Mouse (Mus musculus) C2C12 (cell line): Measurements from ENCODE around the gene Asic2. TPM values are rescaled to one million over a fixed set of nuclear protein-coding genes. Genes with fewer than 3 reads are reported as not detected.

Experiments
- H3K27me3 ChIP-seq: one replicate; pipeline ENCODE4 v1.6.1; 2011; ENCODE audit not compliant: control insufficient read depth, insufficient read depth, insufficient read length
- H3K36me3 ChIP-seq: one replicate; pipeline ENCODE4 v1.6.1; 2011; ENCODE audit not compliant: control insufficient read depth, insufficient read depth
- H3K4me3 ChIP-seq: one replicate; pipeline ENCODE4 v1.5.1; 2011; ENCODE audit warnings: mild to moderate bottlenecking, control low read depth; ENCODE audit not compliant: poor library complexity, insufficient read depth, severe bottlenecking
- H3K79me2 ChIP-seq: one replicate; pipeline ENCODE4 v1.6.1; 2011; ENCODE audit not compliant: control insufficient read depth, insufficient read depth
- H3K79me3 ChIP-seq: one replicate; pipeline ENCODE4 v1.6.1; 2011; ENCODE audit warnings: low read depth, control low read depth
- H3ac ChIP-seq: one replicate; pipeline ENCODE3; 2011; ENCODE audit warnings: low read depth; ENCODE audit not compliant: control insufficient read depth, insufficient read length
- CEBPB ChIP-seq: IDR thresholded peaks from one replicate; pipeline ENCODE4 v1.6.1; 2011; ENCODE audit warnings: low read depth, mild to moderate bottlenecking, control low read depth, moderate library complexity
- CTCF ChIP-seq: IDR thresholded peaks from one replicate; pipeline ENCODE4 v1.5.1; 2011; ENCODE audit not compliant: control insufficient read depth, insufficient read depth, insufficient read length
- FOSL1 ChIP-seq: IDR thresholded peaks from one replicate; pipeline ENCODE4 v1.8.0; 2011; ENCODE audit warnings: mild to moderate bottlenecking, low read length; ENCODE audit not compliant: poor library complexity, insufficient read depth, severe bottlenecking
- MAX ChIP-seq: IDR thresholded peaks from one replicate; pipeline ENCODE4 v1.6.1; 2011; ENCODE audit warnings: mild to moderate bottlenecking, control low read depth
- MYOD1 ChIP-seq: IDR thresholded peaks from one replicate; pipeline ENCODE4 v1.6.1; 2011; ENCODE audit warnings: low read depth; ENCODE audit not compliant: control insufficient read depth, insufficient read length
- MYOG ChIP-seq: IDR thresholded peaks from one replicate; pipeline ENCODE4 v1.6.1; 2011; ENCODE audit not compliant: control insufficient read depth, insufficient read length; ENCODE audit errors: extremely low read depth
- USF1 ChIP-seq: IDR thresholded peaks from one replicate; pipeline ENCODE4 v1.6.1; 2011; ENCODE audit warnings: low read depth, mild to moderate bottlenecking, control low read depth, moderate library complexity
- polyA plus RNA-seq: library from polyadenylated mRNA; unstranded; fragments of >200 nt; fragmentation: generic; extraction: Trizol; gene quantifications from one replicate; pipeline ENCODE4 v1.2.1, GENCODE M21; 2012; ENCODE audit warnings: missing spikeins

The Asic2 gene
- polyA plus RNA-seq, 1 experiment: not detected

DNA sequence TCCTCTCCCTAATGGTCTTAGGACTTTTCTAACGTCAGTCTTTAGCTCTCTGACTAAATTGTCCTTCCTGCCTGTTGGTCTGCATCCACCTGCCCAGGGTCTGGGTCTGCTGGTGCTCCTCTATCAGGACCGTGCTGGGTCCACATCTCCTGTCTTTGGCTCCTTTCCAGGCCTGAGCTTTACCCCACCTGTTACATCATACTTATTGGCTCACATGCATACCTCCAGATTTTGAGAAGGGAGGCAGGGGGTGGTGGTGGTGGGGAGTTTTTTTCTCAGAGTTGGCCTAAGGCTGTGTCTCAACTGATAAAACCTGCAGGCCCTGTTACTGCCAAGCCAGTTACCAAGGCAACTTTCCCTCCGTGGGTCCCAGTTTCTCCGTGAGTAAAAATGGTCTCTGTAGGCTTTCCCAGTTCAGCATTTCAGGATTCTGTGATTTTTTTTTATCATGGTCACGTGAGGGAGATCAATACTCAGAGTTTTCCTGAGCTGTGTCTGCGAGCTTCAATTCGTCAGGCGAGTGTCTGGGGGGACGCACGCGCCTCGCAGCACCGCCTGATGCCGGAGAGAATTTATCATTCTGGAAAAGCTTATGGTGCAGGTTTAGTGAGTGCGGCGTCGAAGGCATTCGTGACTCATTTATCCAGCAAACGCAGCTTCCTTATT is 1044.8 kb downstream of the Asic2 start:
- Histone ChIP-seq H3K4me3 (no peak overlapping the region), H3K79me2 (no peaks in the 10 kb centered on the region), H3K36me3 (no peaks in the 10 kb centered on the region), H3ac (no peak overlapping the region), H3K27me3 (peaks cover 11% of the 10 kb centered on the region), H3K79me3 (no peaks in the 10 kb centered on the region)
- TF ChIP-seq CTCF (no peak), FOSL1 (no peak), MYOD1 (no peak), MAX (no peak), MYOG (no peak), CEBPB (no peak), USF1 (no peak)

- no peak overlapping the region for H3ac ChIP-seq
- H3K79me2 ChIP-seq: no peaks in the 10 kb centered on the region
- H3K36me3 ChIP-seq: no peaks in the 10 kb centered on the region
- H3K4me3 ChIP-seq: no peak overlapping the region
- no peak for TF ChIP-seq FOSL1
- no peak for TF ChIP-seq USF1
- TF ChIP-seq CTCF: no peak
- no peak for TF ChIP-seq MYOG
- TF ChIP-seq MAX: no peak
- no peak for TF ChIP-seq MYOD1
- no peak for TF ChIP-seq CEBPB
- H3K79me3 ChIP-seq: no peaks in the 10 kb centered on the region
- peaks cover 4% of the 10 kb centered on the region for H3K27me3 ChIP-seq
Measured at GRCm38 (mm10) chr11:80918332-80918731, 1049.9 kb downstream of the Asic2 start.

DNA sequence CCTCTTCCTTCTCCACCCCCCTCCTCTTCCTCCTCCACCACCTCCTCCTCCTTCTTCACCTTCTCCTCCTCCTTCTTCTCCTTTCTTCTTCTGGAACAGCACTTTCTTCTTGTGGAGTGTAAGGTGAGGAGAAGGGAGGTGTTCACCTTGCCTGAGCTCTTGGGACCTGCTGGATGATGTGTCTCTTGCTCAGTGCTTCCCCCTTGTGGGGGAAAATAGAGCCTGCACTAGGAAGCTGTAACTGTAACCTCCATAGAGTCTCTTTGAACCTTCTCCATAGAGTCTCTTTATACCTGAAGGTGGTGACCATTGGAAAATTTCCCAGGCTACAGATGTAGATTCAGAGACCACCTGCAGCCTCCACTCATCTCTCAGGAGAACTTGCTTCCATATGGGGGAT is 1050.6 kb downstream of the Asic2 start:
- TF ChIP-seq MAX: no peak
- no peak for TF ChIP-seq MYOD1
- no peak for TF ChIP-seq FOSL1
- TF ChIP-seq MYOG: no peak
- TF ChIP-seq CEBPB: no peak
- TF ChIP-seq CTCF: no peak
- no peak for TF ChIP-seq USF1

GRCm38 (mm10) chr11:80913408-80914024 is 1054.7 kb downstream of the Asic2 start:
- no peak overlapping the region for H3ac ChIP-seq
- H3K4me3 ChIP-seq: no peak overlapping the region
- H3K36me3 ChIP-seq: no peaks in the 10 kb centered on the region
- no peaks in the 10 kb centered on the region for H3K79me2 ChIP-seq
- TF ChIP-seq MYOG (no peak), FOSL1 (no peak), CEBPB (no peak), MYOD1 (no peak), USF1 (no peak), CTCF (no peak), MAX (no peak)
- peaks cover 8% of the 10 kb centered on the region for H3K27me3 ChIP-seq
- H3K79me3 ChIP-seq: no peaks in the 10 kb centered on the region

More for the DNA sequence above, 1050.6 kb downstream of the Asic2 start:
- Histone ChIP-seq H3K79me3 (no peaks in the 10 kb centered on the region), H3K27me3 (peaks cover 1% of the 10 kb centered on the region), H3K79me2 (no peaks in the 10 kb centered on the region), H3ac (no peak overlapping the region), H3K4me3 (no peak overlapping the region), H3K36me3 (no peaks in the 10 kb centered on the region)

DNA sequence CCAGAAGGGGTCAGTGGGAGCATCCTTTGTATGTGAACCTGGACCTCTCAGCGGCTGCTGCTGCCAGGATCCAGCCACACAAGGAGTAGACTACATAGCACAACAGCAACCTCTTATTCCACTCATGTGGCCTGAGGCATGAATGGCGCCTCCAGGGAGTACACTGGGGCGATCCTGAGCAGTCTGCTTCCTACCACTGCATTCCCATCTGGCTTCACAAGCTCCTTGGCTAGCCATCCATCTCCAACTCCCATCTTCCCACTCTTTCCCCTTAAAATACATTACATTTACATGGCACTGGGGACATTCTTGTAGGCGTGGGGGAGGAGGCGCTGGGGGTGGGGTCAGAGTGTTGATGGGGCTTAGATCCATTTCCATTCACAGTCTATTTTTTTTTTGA is 1055.5 kb downstream of the Asic2 start:
- Histone ChIP-seq H3K27me3 (peaks cover 16% of the 10 kb centered on the region), H3K79me3 (no peaks in the 10 kb centered on the region), H3K36me3 (no peaks in the 10 kb centered on the region), H3ac (no peak overlapping the region), H3K4me3 (no peak overlapping the region), H3K79me2 (no peaks in the 10 kb centered on the region)
- TF ChIP-seq MYOG: no peak
- TF ChIP-seq MYOD1: no peak
